Mouse (Mus musculus) layer of hippocampus, adult 2 months (tissue): ENCODE measurements around the gene Atf5. TPM values are rescaled to one million over a fixed set of nuclear protein-coding genes. Genes with fewer than 3 reads are reported as not detected.
A peak's percentile ranks its signal among the peaks of the same experiment; 100 is the strongest.

ENCODE experiments used
- DNase-seq, 2 experiments: peaks; one replicate each; pipeline ENCODE4 v3.0.0; 2022; ENCODE audit warnings: low spot score in 2 of 2
- H3K27ac ChIP-seq: fragments of 200-600 bp; 2 replicates; pipeline ENCODE4 v1.8.1; 2022
- H3K4me3 ChIP-seq: fragments of 200-600 bp; 2 replicates; pipeline ENCODE4 v1.8.1; 2022; ENCODE audit warnings: mild to moderate bottlenecking
- CTCF ChIP-seq: fragments of 200-600 bp; conservative IDR thresholded peaks from 2 replicates; pipeline ENCODE4 v1.8.1; 2022; ENCODE audit warnings: antibody characterized with exemption, mild to moderate bottlenecking, moderate library complexity
- total RNA-seq, 2 experiments: library from RNA; stranded (reverse); gene quantifications; 2 replicates each; pipeline ENCODE4 v1.2.3; 2021

Gene Atf5
- total RNA-seq, 2 experiments from 2014 or later: 27.0 to 30.0 TPM

- TF ChIP-seq CTCF: no peak
- Histone ChIP-seq H3K27ac (no peak overlapping the region), H3K4me3 (no peak overlapping the region)
- no peak for DNase-seq
These were observed 28.5 kb upstream of the Atf5 start for GRCm38 (mm10) chr7:44845006-44845405.

GRCm38 (mm10) chr7:44841825-44842463 lies 25.5 kb upstream of the Atf5 start:
- TF ChIP-seq CTCF: no peak
- Histone ChIP-seq H3K27ac (no peak overlapping the region), H3K4me3 (no peak overlapping the region)
- no peak for DNase-seq

DNA sequence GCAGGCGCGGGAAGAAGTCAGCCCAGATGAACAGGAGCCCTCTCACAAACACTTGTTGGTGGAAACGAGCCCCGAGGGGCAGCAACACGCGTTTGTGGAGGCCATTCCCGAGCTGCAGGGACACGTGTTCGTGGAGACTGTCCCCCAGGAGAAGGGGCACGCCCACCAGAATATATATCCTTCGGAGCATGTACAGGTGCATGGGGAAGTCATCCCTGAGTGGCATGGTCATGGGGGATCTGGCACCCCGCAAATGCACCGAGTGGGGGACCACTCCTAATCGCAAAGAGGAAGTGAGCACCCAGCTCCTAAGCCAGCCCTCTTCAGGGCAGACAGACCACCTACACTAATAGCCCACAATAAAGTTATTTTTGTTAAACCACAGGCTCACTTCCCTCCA lies 24.0 kb upstream of the Atf5 start:
- no peak for TF ChIP-seq CTCF
- no peak overlapping the region for H3K4me3 ChIP-seq
- no peak overlapping the region for H3K27ac ChIP-seq
- no peak for DNase-seq

GRCm38 (mm10) chr7:44839491-44840191 lies 23.2 kb upstream of the Atf5 start:
- no peak for TF ChIP-seq CTCF
- Histone ChIP-seq H3K27ac (peak overlapping the region; percentile 25; the same call in 1 of the 2 replicates), H3K4me3 (peak overlapping the region; percentile 49)
- DNase-seq: peak in 1 of 2 experiments; percentile 55

DNA sequence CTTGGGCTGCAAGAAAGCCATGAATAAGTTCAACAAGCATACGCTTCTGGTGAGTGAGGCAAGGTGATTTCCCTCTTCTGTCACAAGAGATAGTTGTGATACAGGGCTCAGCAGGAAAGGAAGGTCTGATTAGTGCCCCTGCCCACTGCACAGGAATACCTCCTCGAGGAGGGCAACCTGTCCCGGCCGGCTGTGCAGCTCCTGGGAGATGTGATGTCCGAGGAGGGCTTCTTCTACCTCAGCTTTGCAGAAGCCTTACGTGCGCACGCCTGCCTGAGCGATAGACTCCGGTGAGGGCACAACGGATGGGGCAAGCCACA lies 22.7 kb upstream of the Atf5 start:
- Histone ChIP-seq H3K4me3 (peak overlapping the region; percentile 49; the same call in 1 of the 2 replicates), H3K27ac (no peak overlapping the region)
- no peak for TF ChIP-seq CTCF
- no peak for DNase-seq

GRCm38 (mm10) chr7:44838073-44838472 lies 21.6 kb upstream of the Atf5 start:
- TF ChIP-seq CTCF: no peak
- no peak for DNase-seq

GRCm38 (mm10) chr7:44836423-44837053 lies 20.1 kb upstream of the Atf5 start:
- no peak overlapping the region for H3K27ac ChIP-seq
- no peak overlapping the region for H3K4me3 ChIP-seq
- no peak for DNase-seq
- TF ChIP-seq CTCF: no peak

More at GRCm38 (mm10) chr7:44838073-44838472, 21.6 kb upstream of the Atf5 start:
- Histone ChIP-seq H3K27ac (no peak overlapping the region), H3K4me3 (no peak overlapping the region)

DNA sequence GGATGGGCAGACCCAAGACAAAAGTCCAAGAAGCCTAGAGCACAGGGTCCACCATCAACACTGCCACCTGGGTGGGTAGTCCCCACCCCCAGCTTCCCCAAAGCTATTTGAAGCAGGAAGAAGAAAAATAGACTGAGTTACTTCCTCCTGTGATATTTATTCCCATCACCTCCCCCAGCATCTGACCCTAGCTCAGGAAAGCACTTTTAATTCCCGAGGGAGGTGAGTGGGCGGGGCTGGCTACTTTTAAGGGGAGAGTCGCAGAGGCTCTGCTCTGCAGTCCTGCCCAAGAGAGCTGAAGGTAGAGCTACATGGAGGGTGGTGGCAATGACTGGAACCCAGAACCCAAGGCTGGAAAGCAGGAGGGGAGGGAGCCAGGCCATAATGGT lies 19.6 kb upstream of the Atf5 start:
- DNase-seq: no peak
- Histone ChIP-seq H3K27ac (no peak overlapping the region; the same call in 1 of the 2 replicates), H3K4me3 (no peak overlapping the region)
- TF ChIP-seq CTCF: no peak

DNA sequence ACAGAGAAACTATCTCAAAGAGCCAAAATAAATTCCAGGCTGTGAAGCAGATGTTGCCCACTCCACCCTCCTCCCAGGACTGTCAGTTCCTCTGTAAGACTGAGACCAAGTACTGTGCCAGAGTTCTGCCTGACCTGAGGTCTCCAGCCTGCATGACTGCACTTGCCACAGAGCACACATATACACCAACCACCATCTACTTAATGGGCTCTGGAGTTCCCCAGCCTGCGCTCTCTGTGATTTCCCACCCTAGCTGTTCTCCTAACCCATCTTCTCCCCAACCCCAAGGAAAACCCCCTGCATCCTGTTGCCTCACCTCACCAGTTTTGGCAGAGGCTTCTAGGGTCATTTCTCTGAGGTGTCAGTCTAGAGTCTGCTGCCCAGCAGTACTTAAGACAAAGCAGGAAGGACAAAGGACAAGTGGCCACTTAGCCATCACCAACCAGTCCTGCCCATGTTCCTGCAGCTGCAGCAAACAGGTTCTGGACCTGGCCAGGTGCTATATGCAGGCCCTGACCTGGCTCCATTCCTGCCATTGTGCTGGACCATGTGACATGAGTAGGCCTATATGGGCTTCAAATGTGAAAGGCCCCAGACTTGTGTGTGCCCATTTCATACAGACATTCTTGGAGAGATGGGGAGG lies 19.0 kb upstream of the Atf5 start:
- Histone ChIP-seq H3K27ac (peak overlapping the region; percentile 1; the same call in 1 of the 2 replicates), H3K4me3 (no peak overlapping the region)
- DNase-seq: no peak
- no peak for TF ChIP-seq CTCF

- TF ChIP-seq CTCF: no peak
- Histone ChIP-seq H3K27ac (no peak overlapping the region), H3K4me3 (no peak overlapping the region)
- DNase-seq: no peak
These were observed 16.3 kb upstream of the Atf5 start for GRCm38 (mm10) chr7:44832763-44833162.

- no peak for DNase-seq
These were observed 12.2 kb upstream of the Atf5 start for GRCm38 (mm10) chr7:44828706-44829105.

DNA sequence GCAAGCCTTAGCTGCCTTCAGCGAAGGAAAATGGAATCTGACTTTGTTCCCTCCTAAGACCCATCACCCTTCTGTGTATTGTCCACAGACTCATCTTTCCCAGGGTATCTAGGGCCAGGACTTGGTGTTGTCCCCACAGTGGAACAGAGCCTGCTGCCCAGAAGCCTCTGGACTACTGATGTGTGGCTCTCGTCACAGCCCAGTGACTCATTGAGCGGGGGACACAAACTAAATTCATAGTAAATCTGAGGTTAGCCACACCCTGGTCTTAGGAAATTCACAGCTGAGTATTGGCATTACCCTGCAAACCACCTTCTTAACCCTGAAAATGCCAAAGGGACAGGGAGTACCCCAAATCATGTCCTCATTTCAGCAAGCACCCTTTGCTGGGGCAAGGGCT lies 10.3 kb upstream of the Atf5 start:
- no peak for DNase-seq
- no peak overlapping the region for H3K4me3 ChIP-seq
- TF ChIP-seq CTCF: no peak

More at GRCm38 (mm10) chr7:44828706-44829105, 12.2 kb upstream of the Atf5 start:
- Histone ChIP-seq H3K27ac (no peak overlapping the region), H3K4me3 (no peak overlapping the region)
- no peak for TF ChIP-seq CTCF

DNA sequence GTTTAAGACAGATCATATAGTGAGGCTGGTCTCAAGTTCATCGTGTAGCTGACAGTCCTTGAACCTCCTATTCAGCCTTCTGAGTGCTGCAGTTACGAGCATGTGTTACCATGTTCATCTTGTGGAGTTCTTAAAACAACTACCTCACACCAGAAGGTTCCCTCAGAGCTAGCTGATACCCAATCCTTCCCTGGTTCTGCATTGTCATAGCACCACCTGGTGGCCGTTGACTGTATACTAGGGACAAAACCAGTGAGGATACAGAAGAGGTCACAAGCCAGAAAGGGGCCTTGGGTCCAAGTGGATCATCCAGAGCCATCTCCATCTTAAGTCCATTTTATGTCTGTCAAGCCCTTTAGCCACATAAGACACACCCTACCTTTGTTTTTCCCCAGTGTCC lies 8.4 kb upstream of the Atf5 start:
- Histone ChIP-seq H3K4me3 (no peak overlapping the region), H3K27ac (no peak overlapping the region)
- peak; percentile 95 for TF ChIP-seq CTCF
- DNase-seq: peak; percentile 75 to 86

More for the DNA sequence above, 10.3 kb upstream of the Atf5 start:
- H3K27ac ChIP-seq: no peak overlapping the region
